Mouse (Mus musculus) hindbrain, postnatal 0 days (tissue): Measurements from ENCODE around the gene Tmem97. TPM values are rescaled to one million over a fixed set of nuclear protein-coding genes. Genes with fewer than 3 reads are reported as not detected.

Experiments
- ATAC-seq: fragments of 200-750 bp; cut with Nextera tagmentation; 2 replicates; pipeline ENCODE4 v1.8.0; 2017; ENCODE audit warnings: mild to moderate bottlenecking, moderate TSS enrichment, moderate library complexity
- DNase-seq: peaks from one replicate; pipeline ENCODE4 v3.0.0-alpha.2; 2015; ENCODE audit warnings: low spot score
- H3K27ac ChIP-seq: fragments of 300-500 bp; sonication (generic); 2 replicates; pipeline ENCODE4 v1.5.1; 2014; ENCODE audit warnings: mild to moderate bottlenecking
- H3K27me3 ChIP-seq: fragments of 300-500 bp; sonication (generic); 2 replicates; pipeline ENCODE4 v1.6.1; 2014; ENCODE audit warnings: low read length, mixed read lengths; ENCODE audit not compliant: insufficient read depth
- H3K36me3 ChIP-seq: fragments of 300-500 bp; sonication (generic); 2 replicates; pipeline ENCODE4 v1.6.1; 2014; ENCODE audit warnings: low read length, mixed read lengths; ENCODE audit not compliant: insufficient read depth
- H3K4me1 ChIP-seq: fragments of 300-500 bp; sonication (generic); 2 replicates; pipeline ENCODE4 v1.6.1; 2014; ENCODE audit warnings: antibody characterized with exemption, low read length, mixed read lengths; ENCODE audit not compliant: insufficient read depth
- H3K4me2 ChIP-seq: fragments of 300-500 bp; sonication (generic); 2 replicates; pipeline ENCODE4 v1.6.1; 2014; ENCODE audit warnings: low read depth, mild to moderate bottlenecking, low read length, moderate library complexity, mixed read lengths
- H3K4me3 ChIP-seq: fragments of 300-500 bp; sonication (generic); 2 replicates; pipeline ENCODE4 v1.5.1; 2014; ENCODE audit warnings: low read length
- H3K9ac ChIP-seq: fragments of 300-500 bp; sonication (generic); replicated peaks from 2 replicates; pipeline ENCODE4 v1.6.1; 2014; ENCODE audit warnings: mild to moderate bottlenecking, low read length, moderate library complexity, mixed read lengths
- H3K9me3 ChIP-seq: fragments of 300-500 bp; sonication (generic); 2 replicates; pipeline ENCODE4 v1.6.1; 2016; ENCODE audit warnings: low read length, mixed read lengths
- CTCF ChIP-seq: IDR thresholded peaks from 2 replicates; pipeline ENCODE4 v1.5.1; 2016; ENCODE audit warnings: antibody characterized with exemption, control low read depth, low read depth
- WGBS: fragments of 180-500 bp; shearing (Covaris S2); extraction: QIAGEN DNeasy Blood & Tissue Kit; methylation state at CpG from one replicate; pipeline ENCODE4 v1.1.7; 2014; 5-methylcytosine and 5-hydroxymethylcytosine counted together
- polyA plus RNA-seq: library from polyadenylated mRNA; unstranded; fragments of >200 nt; fragmentation: Nextera tagmentation; extraction: Ambion mirVana; gene quantifications from 2 replicates; pipeline ENCODE4 v1.2.1, GENCODE M21; 2015
- total RNA-seq: library from RNA; depleted of rRNA; stranded (reverse); fragments of >200 nt; gene quantifications from 2 replicates; pipeline ENCODE4 v1.2.3, GENCODE M21; 2014

Gene Tmem97
- total and polyA plus RNA-seq, 2 experiments from 2014 or later: 39.0 to 42.8 TPM

DNA sequence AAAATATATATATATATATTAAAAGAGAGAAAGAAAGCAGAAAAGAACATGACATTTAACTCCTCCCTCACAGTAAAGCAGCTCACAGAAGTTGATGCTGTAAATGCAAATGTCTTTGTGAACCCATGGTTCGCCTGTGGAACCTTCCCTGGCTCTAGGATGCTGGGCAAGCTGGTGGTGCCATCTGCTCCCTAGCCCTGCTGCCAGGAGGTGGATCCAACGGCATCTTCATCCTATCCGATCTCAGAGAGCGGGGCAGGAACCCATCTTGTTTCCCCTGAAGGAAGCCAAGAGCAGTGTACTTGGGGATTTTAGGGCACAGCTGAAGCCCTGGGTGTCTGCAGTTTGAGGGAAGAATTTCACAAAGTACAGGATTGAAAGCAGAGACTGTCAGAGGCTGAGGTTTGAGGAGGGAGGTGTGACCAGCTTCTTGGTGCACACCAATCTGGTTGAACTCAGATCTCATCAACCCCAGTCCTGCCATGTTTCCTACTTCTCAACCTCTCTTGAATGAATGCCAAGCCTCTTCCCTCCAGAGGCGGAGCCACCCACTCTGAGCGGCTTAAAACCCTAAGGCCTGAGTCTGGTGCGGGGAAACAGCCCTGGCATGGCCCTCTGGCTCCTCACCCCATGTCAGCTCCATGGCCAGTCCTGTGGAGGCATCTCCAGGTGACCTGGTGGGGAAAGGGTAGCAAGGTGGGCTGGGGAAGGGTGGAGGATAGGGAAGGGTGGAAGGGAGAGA lies 47.5 kb downstream of the Tmem97 start, which contains the start of gene Sebox:
Sebox (plus strand) TSS at position 539 of the 742 bp plus-strand sequence.
- H3K27ac ChIP-seq: no peak within 1 kb of the TSS
- peaks cover 15% of the 10 kb centered on the region; the same call in 1 of the 2 replicates for H3K36me3 ChIP-seq
- DNase-seq: no peak
- no peak within 1 kb of the TSS for H3K4me3 ChIP-seq
- H3K9ac ChIP-seq: no peak within 1 kb of the TSS
- no peak for ATAC-seq
- H3K9me3 ChIP-seq: no peaks in the 10 kb centered on the region
- WGBS: 52% methylated on average over 7 of the region's 7 CpGs
- no peak for TF ChIP-seq CTCF
- no peak within 1 kb of the TSS for H3K4me2 ChIP-seq
- no peaks in the 10 kb centered on the region for H3K4me1 ChIP-seq
- no peaks in the 10 kb centered on the region for H3K27me3 ChIP-seq

DNA sequence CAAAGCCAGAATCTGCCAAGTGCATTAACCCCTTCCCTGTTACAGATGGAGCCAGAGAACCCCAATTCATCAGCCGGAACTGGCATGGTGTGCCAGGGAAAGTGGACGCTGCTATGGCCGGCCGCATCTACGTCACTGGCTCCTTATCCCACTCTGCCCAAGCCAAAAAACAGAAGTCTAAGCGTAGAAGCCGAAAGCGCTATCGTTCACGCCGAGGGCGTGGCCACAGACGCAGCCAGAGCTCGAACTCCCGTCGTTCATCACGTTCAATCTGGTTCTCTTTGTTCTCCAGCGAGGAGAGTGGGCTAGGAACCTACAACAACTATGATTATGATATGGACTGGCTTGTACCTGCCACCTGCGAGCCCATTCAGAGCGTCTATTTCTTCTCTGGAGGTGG lies 49.0 kb downstream of the Tmem97 start:
- no peak for DNase-seq
- no peak for TF ChIP-seq CTCF
- no peak overlapping the region for H3K4me3 ChIP-seq
- H3K9me3 ChIP-seq: no peaks in the 10 kb centered on the region
- ATAC-seq: no peak
- 0 out of 2 replicates have a peak, but pooled peaks cover 2% of the 10 kb centered on the region for H3K36me3 ChIP-seq
- H3K4me2 ChIP-seq: no peak overlapping the region
- H3K27me3 ChIP-seq: no peaks in the 10 kb centered on the region
- no peaks in the 10 kb centered on the region for H3K4me1 ChIP-seq
- H3K9ac ChIP-seq: no peak overlapping the region
- H3K27ac ChIP-seq: no peak overlapping the region
- WGBS: 84% methylated on average over 20 of the region's 20 CpGs

DNA sequence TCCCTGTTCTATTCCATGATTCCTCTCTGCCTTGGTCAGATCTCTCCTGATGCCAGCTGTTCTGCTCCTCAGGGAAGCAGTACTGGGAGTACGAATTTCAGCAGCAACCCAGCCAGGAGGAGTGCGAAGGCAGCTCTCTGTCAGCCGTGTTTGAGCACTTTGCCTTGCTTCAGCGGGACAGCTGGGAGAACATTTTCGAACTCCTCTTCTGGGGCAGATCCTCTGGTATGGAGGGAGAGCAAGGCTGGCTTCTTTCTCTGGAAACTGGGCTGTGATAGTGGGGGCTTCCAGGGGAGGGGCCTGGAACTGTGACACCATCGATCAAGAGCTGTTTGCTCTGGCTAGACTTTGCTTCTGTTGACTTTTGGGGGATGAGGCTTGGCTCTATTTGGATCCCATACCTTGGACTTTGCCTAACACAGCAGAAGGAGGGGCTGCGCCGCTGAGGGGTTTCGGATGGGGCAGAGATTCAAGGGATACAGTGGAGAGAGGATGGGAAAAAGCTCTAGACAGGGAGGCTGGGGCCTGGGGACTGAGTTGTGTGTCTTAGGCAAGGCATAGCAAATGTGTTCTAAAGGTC lies 49.9 kb downstream of the Tmem97 start:
- Histone ChIP-seq H3K9me3 (no peaks in the 10 kb centered on the region), H3K27me3 (no peaks in the 10 kb centered on the region), H3K4me3 (no peak overlapping the region), H3K4me2 (0 out of 2 replicates have a peak overlapping the region, but pooled peaks have one; percentile 0), H3K4me1 (peaks cover 4% of the 10 kb centered on the region; the same call in 1 of the 2 replicates), H3K36me3 (no peaks in the 10 kb centered on the region), H3K9ac (no peak overlapping the region), H3K27ac (no peak overlapping the region)
- 76% methylated on average over 9 of the region's 9 CpGs for WGBS
- ATAC-seq (no peak), DNase-seq (no peak)
- no peak for TF ChIP-seq CTCF

DNA sequence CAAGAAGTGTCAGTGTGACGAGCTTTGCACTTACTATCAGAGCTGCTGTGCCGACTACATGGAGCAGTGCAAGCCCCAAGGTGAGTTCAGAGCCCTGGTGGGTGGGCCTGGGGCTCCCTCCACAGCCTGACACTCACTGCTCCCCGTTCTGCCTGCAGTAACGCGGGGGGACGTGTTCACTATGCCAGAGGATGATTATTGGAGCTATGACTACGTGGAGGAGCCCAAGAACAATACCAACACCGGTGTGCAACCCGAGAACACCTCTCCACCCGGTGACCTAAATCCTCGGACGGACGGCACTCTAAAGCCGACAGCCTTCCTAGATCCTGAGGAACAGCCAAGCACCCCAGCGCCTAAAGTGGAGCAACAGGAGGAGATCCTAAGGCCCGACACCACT lies 51.0 kb downstream of the Tmem97 start:
- Histone ChIP-seq H3K27me3 (no peaks in the 10 kb centered on the region), H3K4me2 (no peak overlapping the region), H3K9ac (no peak overlapping the region), H3K4me1 (peaks cover 4% of the 10 kb centered on the region; the same call in 1 of the 2 replicates), H3K9me3 (no peaks in the 10 kb centered on the region), H3K36me3 (no peaks in the 10 kb centered on the region), H3K27ac (no peak overlapping the region), H3K4me3 (no peak overlapping the region; the same call in 1 of the 2 replicates)
- no peak for TF ChIP-seq CTCF
- no peak for ATAC-seq
- 58% methylated on average over 16 of the region's 16 CpGs for WGBS
- no peak for DNase-seq

DNA sequence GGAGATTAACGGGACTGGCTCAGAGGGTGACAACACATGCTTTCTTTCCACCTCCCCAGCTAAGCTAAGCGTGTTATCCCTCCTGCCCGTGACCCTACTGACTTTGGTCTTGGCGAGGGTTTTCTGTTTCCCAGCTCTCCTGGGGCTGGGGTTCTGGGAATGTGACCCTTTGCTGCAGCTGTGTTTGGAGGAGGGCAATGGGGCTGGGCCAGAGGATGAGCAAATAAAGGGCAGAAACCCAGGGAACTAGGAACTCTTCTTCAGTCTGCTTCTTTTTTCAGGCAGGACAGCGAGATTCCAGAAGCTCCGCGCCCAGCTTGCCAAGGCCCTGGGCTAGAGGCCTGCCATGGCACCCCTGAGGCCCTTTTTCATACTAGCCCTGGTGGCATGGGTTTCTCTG lies 51.6 kb downstream of the Tmem97 start, which contains the start of gene Vtn:
Vtn (plus strand) TSS at position 88 of the 400 bp plus-strand sequence.
- peak within 1 kb of the TSS; percentile 70 for H3K4me3 ChIP-seq
- DNase-seq (no peak), ATAC-seq (no peak)
- H3K4me1 ChIP-seq: peaks cover 4% of the 10 kb centered on the region; the same call in 1 of the 2 replicates
- H3K4me2 ChIP-seq: peak within 1 kb of the TSS; percentile 79
- no peaks in the 10 kb centered on the region for H3K36me3 ChIP-seq
- no peaks in the 10 kb centered on the region for H3K9me3 ChIP-seq
- WGBS: 61% methylated on average over 7 of the region's 7 CpGs
- peak within 1 kb of the TSS; percentile 94 for H3K27ac ChIP-seq
- no peak for TF ChIP-seq CTCF
- peak within 1 kb of the TSS; percentile 76 for H3K9ac ChIP-seq
- no peaks in the 10 kb centered on the region for H3K27me3 ChIP-seq

DNA sequence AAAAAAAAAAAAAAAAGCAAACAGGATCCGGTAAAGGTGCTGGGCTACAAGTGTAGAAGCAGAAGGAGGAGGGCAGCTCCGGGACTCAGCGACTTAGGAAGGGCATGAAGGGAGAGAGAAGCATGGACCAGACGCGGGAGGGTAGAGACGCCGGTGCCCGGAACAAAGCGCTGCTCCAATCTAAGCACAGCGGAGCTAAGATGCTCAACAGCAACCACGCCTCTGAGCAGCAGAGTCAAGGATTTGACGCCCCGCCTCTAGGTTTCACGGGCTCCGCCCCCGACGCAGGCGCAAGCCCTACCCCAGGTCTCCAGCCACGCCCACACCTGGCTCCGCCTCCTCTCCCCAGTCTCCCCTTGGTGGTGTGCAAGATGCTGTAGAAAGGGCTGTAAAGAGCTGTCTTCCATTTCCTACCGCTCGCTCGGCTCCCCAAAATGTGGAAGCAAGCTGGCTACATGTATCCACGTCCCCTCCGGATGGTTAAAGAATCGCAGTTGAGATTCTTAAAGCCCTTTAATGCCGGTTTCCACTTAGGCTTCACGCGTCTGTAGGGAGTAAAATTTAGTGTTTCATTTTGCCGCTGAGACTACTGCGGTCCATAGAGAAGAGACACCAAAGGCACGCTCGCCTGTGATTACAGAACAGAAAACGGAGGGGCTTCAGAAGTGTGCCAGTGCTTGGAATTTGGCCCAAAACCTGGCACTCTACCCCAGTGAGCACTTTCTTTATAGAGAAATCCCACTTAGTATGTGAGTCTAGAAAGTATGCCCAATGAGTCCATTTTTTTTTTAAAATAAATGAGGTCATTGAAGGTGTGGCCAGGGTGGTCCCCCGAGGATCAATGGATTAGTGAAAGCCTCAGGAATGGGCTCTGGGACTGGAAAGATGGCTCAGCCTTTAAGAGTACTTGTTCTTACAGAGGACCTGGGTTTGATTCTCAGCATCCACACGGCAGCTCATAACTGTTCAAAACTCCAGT lies 52.7 kb downstream of the Tmem97 start, which contains the start of gene Sarm1:
Sarm1 (minus strand) TSS at position 211 of the 979 bp plus-strand sequence.
- H3K27ac ChIP-seq: peak within 1 kb of the TSS; percentile 94
- H3K4me2 ChIP-seq: peak within 1 kb of the TSS; percentile 79
- TF ChIP-seq CTCF: no peak
- H3K9ac ChIP-seq: peak within 1 kb of the TSS; percentile 76
- no peaks in the 10 kb centered on the region for H3K36me3 ChIP-seq
- DNase-seq (peak; percentile 99), ATAC-seq (peak; percentile 97)
- no peaks in the 10 kb centered on the region for H3K27me3 ChIP-seq
- H3K4me3 ChIP-seq: peak within 1 kb of the TSS; percentile 70
- 2% methylated on average over 36 of the region's 36 CpGs for WGBS
- no peaks in the 10 kb centered on the region for H3K9me3 ChIP-seq
- peaks cover 4% of the 10 kb centered on the region; the same call in 1 of the 2 replicates for H3K4me1 ChIP-seq
